Comparison of ENCODE assay signal across 8 mouse cellular contexts in genomic region chr17:57059486-57059977, GRCm38 (mm10). TPM values are rescaled to one million over a fixed set of nuclear protein-coding genes. Genes with fewer than 3 reads are reported as not detected.
DNase-seq lines count a peak whose midpoint lies in the region; ATAC-seq and TF ChIP-seq lines count a peak whose summit lies in the region.

Gene Slc25a23, minus strand, starts transcription at chr17:57059863.

- peak within 1 kb of the TSS; percentile 38; the same call in 1 of the 2 replicates for H3K27ac ChIP-seq in bone marrow macrophage, adult 2 months (ENCODE audit: insufficient read depth, low read depth, low read length)
- H3K27ac ChIP-seq in forebrain, embryonic 11.5 days (ENCODE audit: low read depth, low read length), result peak within 1 kb of the TSS; percentile 68; the same call in 1 of the 2 replicates
- H3K27ac ChIP-seq in heart, embryonic 14.5 days (replicated peaks in 1 of 2; ENCODE audit: control insufficient read depth in 1 of 2, insufficient read depth in 1 of 2, low read depth in 2 of 2, low read length in 2 of 2), result peak within 1 kb of the TSS; percentile 57 to 69
- H3K27ac ChIP-seq in liver, embryonic 12.5 days, result peak within 1 kb of the TSS; percentile 51
- H3K27ac ChIP-seq in neural tube, embryonic 12.5 days, result peak within 1 kb of the TSS; percentile 57

- H3K79me2 ChIP-seq in C2C12 (ENCODE audit: control insufficient read depth, insufficient read depth), result no peaks in the 10 kb centered on the region

- H3K9me3 ChIP-seq in forebrain, embryonic 11.5 days (ENCODE audit: control insufficient read depth, low read length), result no peaks in the 10 kb centered on the region
- no peaks in the 10 kb centered on the region for H3K9me3 ChIP-seq in heart, embryonic 14.5 days (ENCODE audit: control insufficient read depth, low read length)
- no peaks in the 10 kb centered on the region for H3K9me3 ChIP-seq in liver, embryonic 12.5 days (replicated peaks)
- no peaks in the 10 kb centered on the region for H3K9me3 ChIP-seq in neural tube, embryonic 12.5 days

- H3K4me2 ChIP-seq in forebrain, embryonic 11.5 days (ENCODE audit: low read depth, low read length, severe bottlenecking), result peak within 1 kb of the TSS; percentile 69
- H3K4me2 ChIP-seq in heart, embryonic 14.5 days (ENCODE audit: low read length), result peak within 1 kb of the TSS; percentile 68
- peak within 1 kb of the TSS; percentile 98 for H3K4me2 ChIP-seq in liver, embryonic 12.5 days
- H3K4me2 ChIP-seq in neural tube, embryonic 12.5 days (replicated peaks), result peak within 1 kb of the TSS; percentile 92

- peak; percentile 93 for DNase-seq in forebrain, embryonic 11.5 days (ENCODE audit: low spot score)
- DNase-seq in kidney, postnatal 25 days, result peak; percentile 79 to 89
- peak; percentile 86 for DNase-seq in testis, postnatal 10 days (ENCODE audit: low spot score)

- TF ChIP-seq CTCF in C2C12 (IDR thresholded peaks at IDR 0.05; ENCODE audit: control insufficient read depth, insufficient read depth, insufficient read length), result no peak
- TF ChIP-seq CTCF in bone marrow macrophage, adult 2 months (IDR thresholded peaks at IDR 0.05; ENCODE audit: low read depth, low read length), result no peak

- no peaks in the 10 kb centered on the region for H3K79me3 ChIP-seq in C2C12 (ENCODE audit: low read depth)

- no peak within 1 kb of the TSS for H3ac ChIP-seq in C2C12 (ENCODE audit: control insufficient read depth, insufficient read length, low read depth)

- peak within 1 kb of the TSS; percentile 69 for H3K9ac ChIP-seq in forebrain, embryonic 11.5 days (ENCODE audit: low read length)
- peak within 1 kb of the TSS; percentile 81 for H3K9ac ChIP-seq in heart, embryonic 14.5 days (ENCODE audit: low read length)
- peak within 1 kb of the TSS; percentile 75 for H3K9ac ChIP-seq in liver, embryonic 12.5 days
- H3K9ac ChIP-seq in neural tube, embryonic 12.5 days, result peak within 1 kb of the TSS; percentile 71

- under 1% methylated on average over 36 of the region's 45 CpGs for WGBS in forebrain, embryonic 11.5 days
- under 1% methylated on average over 31 of the region's 45 CpGs for WGBS in heart, embryonic 14.5 days
- WGBS in liver, embryonic 12.5 days (ENCODE audit: insufficient replicate concordance), result under 1% methylated on average over 44 of the region's 45 CpGs
- under 1% methylated on average over 45 of the region's 45 CpGs for WGBS in neural tube, embryonic 12.5 days

- peak; percentile 75 for ATAC-seq in forebrain, embryonic 11.5 days (replicated peaks; ENCODE audit: low FRiP score)
- ATAC-seq in heart, embryonic 14.5 days (ENCODE audit: insufficient number of reproducible peaks, insufficient read depth, low FRiP score, low read depth), result peak; percentile 57
- 0 out of 2 replicates have a peak, but pooled peaks have one; percentile 22 for ATAC-seq in liver, embryonic 12.5 days
- ATAC-seq in neural tube, embryonic 12.5 days (ENCODE audit: low FRiP score, low read depth), result peak; percentile 82

- no peak for TF ChIP-seq POLR2A in bone marrow macrophage, adult 2 months (IDR thresholded peaks at IDR 0.05; ENCODE audit: borderline replicate concordance, low read depth, low read length)

- peaks cover 7% of the 10 kb centered on the region for H3K4me1 ChIP-seq in bone marrow macrophage, adult 2 months (ENCODE audit: control insufficient read depth, insufficient read depth, low read length)
- H3K4me1 ChIP-seq in forebrain, embryonic 11.5 days (replicated peaks; ENCODE audit: control insufficient read depth, insufficient read depth, low read length), result peaks cover 16% of the 10 kb centered on the region; the same call in 1 of the 2 replicates
- H3K4me1 ChIP-seq in heart, embryonic 14.5 days (ENCODE audit: control insufficient read depth in 2 of 2, insufficient read depth in 2 of 2, low read length in 2 of 2), result peaks cover 18 to 28% of the 10 kb centered on the region in 2 experiments; a peak in 3 of 4 replicates
- H3K4me1 ChIP-seq in liver, embryonic 12.5 days, result peaks cover 43% of the 10 kb centered on the region
- peaks cover 25% of the 10 kb centered on the region for H3K4me1 ChIP-seq in neural tube, embryonic 12.5 days

- H3K4me3 ChIP-seq in C2C12 (ENCODE audit: insufficient read depth, poor library complexity, severe bottlenecking), result peak within 1 kb of the TSS; percentile 15
- peak within 1 kb of the TSS; percentile 65 for H3K4me3 ChIP-seq in bone marrow macrophage, adult 2 months (ENCODE audit: insufficient read depth, low read length)
- H3K4me3 ChIP-seq in forebrain, embryonic 11.5 days (ENCODE audit: low read depth, low read length), result peak within 1 kb of the TSS; percentile 70
- peak within 1 kb of the TSS; percentile 69 to 80 for H3K4me3 ChIP-seq in heart, embryonic 14.5 days (ENCODE audit: control insufficient read depth in 1 of 2, insufficient read depth in 1 of 2, low read depth in 1 of 2, low read length in 2 of 2)
- H3K4me3 ChIP-seq in liver, embryonic 12.5 days, result peak within 1 kb of the TSS; percentile 69
- peak within 1 kb of the TSS; percentile 87 for H3K4me3 ChIP-seq in neural tube, embryonic 12.5 days

- H3K27me3 ChIP-seq in C2C12 (ENCODE audit: control insufficient read depth, insufficient read depth, insufficient read length), result peaks cover 48% of the 10 kb centered on the region
- H3K27me3 ChIP-seq in forebrain, embryonic 11.5 days (ENCODE audit: control insufficient read depth, insufficient read depth, low read length), result peaks cover 27% of the 10 kb centered on the region
- peaks cover 34% of the 10 kb centered on the region for H3K27me3 ChIP-seq in heart, embryonic 14.5 days (ENCODE audit: control insufficient read depth, insufficient read depth, low read length)
- peaks cover 63% of the 10 kb centered on the region for H3K27me3 ChIP-seq in liver, embryonic 12.5 days (replicated peaks)
- peaks cover 32% of the 10 kb centered on the region for H3K27me3 ChIP-seq in neural tube, embryonic 12.5 days (replicated peaks)

- no peaks in the 10 kb centered on the region for H3K36me3 ChIP-seq in C2C12 (ENCODE audit: control insufficient read depth, insufficient read depth)
- no peaks in the 10 kb centered on the region for H3K36me3 ChIP-seq in forebrain, embryonic 11.5 days (ENCODE audit: control insufficient read depth, insufficient read depth, low read length)
- H3K36me3 ChIP-seq in heart, embryonic 14.5 days (ENCODE audit: control insufficient read depth, insufficient read depth, low read length), result peaks cover 22% of the 10 kb centered on the region
- H3K36me3 ChIP-seq in liver, embryonic 12.5 days, result peaks cover 4% of the 10 kb centered on the region
- H3K36me3 ChIP-seq in neural tube, embryonic 12.5 days, result peaks cover 11% of the 10 kb centered on the region

TF ChIP-seq in C2C12, 6 proteins besides CTCF, POLR2A, EP300 and RAD21:
- TF ChIP-seq USF1 (IDR thresholded peaks at IDR 0.05; ENCODE audit: low read depth), result no peak
- no peak for TF ChIP-seq MYOG (IDR thresholded peaks at IDR 0.05; ENCODE audit: control insufficient read depth, extremely low read depth, insufficient read length)
- TF ChIP-seq MYOD1 (IDR thresholded peaks at IDR 0.05; ENCODE audit: control insufficient read depth, insufficient read length, low read depth), result no peak
- no peak for TF ChIP-seq CEBPB (IDR thresholded peaks at IDR 0.05; ENCODE audit: low read depth)
- TF ChIP-seq FOSL1 (IDR thresholded peaks at IDR 0.05; ENCODE audit: insufficient read depth, low read length, poor library complexity, severe bottlenecking), result no peak
- TF ChIP-seq MAX (IDR thresholded peaks at IDR 0.05), result no peak

RNA-seq across cellular contexts. Expression of gene Slc25a23, which starts in this region (rescaled TPM):
- 0.89 TPM for polyA plus RNA-seq in C2C12 (2012; fragmentation: generic; extraction: Trizol)
- 15.9 and 19.0 TPM in 2 replicates for polyA plus RNA-seq in bone marrow macrophage, adult 2 months (2012; ENCODE audit: insufficient read depth, insufficient read length, missing spikeins)
- polyA plus RNA-seq in forebrain, embryonic 11.5 days (2014; fragmentation: Nextera tagmentation; extraction: Ambion mirVana), result 19.9 and 21.5 TPM in 2 replicates
- 16.1 and 18.0 TPM in 2 replicates for polyA plus RNA-seq in heart, embryonic 14.5 days (2014; fragmentation: Nextera tagmentation; extraction: Ambion mirVana)
- 3.2 and 3.5 TPM in 2 replicates for polyA plus RNA-seq in liver, embryonic 12.5 days (2016; fragmentation: Nextera tagmentation; extraction: Ambion mirVana)
- polyA plus RNA-seq in neural tube, embryonic 12.5 days (2016; fragmentation: Nextera tagmentation; extraction: Ambion mirVana), result 19.4 and 19.9 TPM in 2 replicates

Comparison
In these comparisons a context has a peak if more than half of its experiments do, and no peak if none do; other contexts are left out.
1. Peak in every context shown above with its lines: DNase-seq, ATAC-seq, H3K4me3 ChIP-seq and H3K27ac ChIP-seq.
2. H3K4me3 ChIP-seq: peak in every context shown above with its lines; median percentile 87 in neural tube, embryonic 12.5 days; 74 in heart, embryonic 14.5 days; 70 in forebrain, embryonic 11.5 days; 69 in liver, embryonic 12.5 days; 65 in bone marrow macrophage, adult 2 months; 15 in C2C12.
3. ATAC-seq: peak in every context shown above with its lines; median percentile 82 in neural tube, embryonic 12.5 days; 75 in forebrain, embryonic 11.5 days; 57 in heart, embryonic 14.5 days; 22 in liver, embryonic 12.5 days.